Mouse (Mus musculus): ENCODE data around the gene Lactb. TPM values are rescaled to one million over a fixed set of nuclear protein-coding genes. Genes with fewer than 3 reads are reported as not detected.

The Lactb gene
- polyA plus RNA-seq, 2 experiments = 5.6 to 7.7 TPM

- ATAC-seq (ENCODE audit: insufficient read depth) (no peak), DNase-seq (ENCODE audit: low read depth in 3 of 3, low spot score in 3 of 3) (no peak)
- Histone ChIP-seq H3K4me1 (replicated peaks; ENCODE audit: control insufficient read depth in 2 of 2, insufficient read depth in 2 of 2, low read length in 1 of 2) (peaks cover 26 to 37% of the 10 kb centered on the region in 2 experiments), H3K4me2 (ENCODE audit: low read depth) (no peak overlapping the region), H3K27me3 (ENCODE audit: control insufficient read depth, insufficient read depth, low read length) (no peaks in the 10 kb centered on the region), H3K36me3 (replicated peaks; ENCODE audit: control insufficient read depth, insufficient read depth, low read depth) (no peaks in the 10 kb centered on the region), H3K27ac (no peak overlapping the region), H3K4me3 (ENCODE audit: insufficient read depth in 1 of 2, low read depth in 2 of 2, low read length in 2 of 2) (no peak overlapping the region), H3K9ac (replicated peaks) (no peak overlapping the region), H3K9me3 (ENCODE audit: control insufficient read depth, low read length) (no peaks in the 10 kb centered on the region)
- no peak for TF ChIP-seq EP300 (IDR thresholded peaks at IDR 0.05; ENCODE audit: low read depth)
- TF ChIP-seq CTCF (IDR thresholded peaks at IDR 0.05; ENCODE audit: low read depth) = no peak
- 59% methylated on average over 7 of the region's 7 CpGs for WGBS (ENCODE audit: insufficient replicate concordance)
Observed at GRCm38 (mm10) chr9:66985377-66985776, 10.1 kb upstream of the Lactb start.

- ATAC-seq (ENCODE audit: insufficient read depth) (no peak), DNase-seq (ENCODE audit: low read depth in 3 of 3, low spot score in 3 of 3) (no peak)
- Histone ChIP-seq H3K4me3 (ENCODE audit: insufficient read depth in 1 of 2, low read depth in 2 of 2, low read length in 2 of 2) (no peak overlapping the region), H3K9ac (replicated peaks) (no peak overlapping the region), H3K27me3 (ENCODE audit: control insufficient read depth, insufficient read depth, low read length) (no peaks in the 10 kb centered on the region), H3K4me2 (ENCODE audit: low read depth) (no peak overlapping the region), H3K4me1 (replicated peaks; ENCODE audit: control insufficient read depth in 2 of 2, insufficient read depth in 2 of 2, low read length in 1 of 2) (peaks cover 3 to 6% of the 10 kb centered on the region in 2 experiments), H3K36me3 (replicated peaks; ENCODE audit: control insufficient read depth, insufficient read depth, low read depth) (no peaks in the 10 kb centered on the region), H3K27ac (no peak overlapping the region), H3K9me3 (ENCODE audit: control insufficient read depth, low read length) (no peaks in the 10 kb centered on the region)
- TF ChIP-seq CTCF (IDR thresholded peaks at IDR 0.05; ENCODE audit: low read depth) (no peak), EP300 (IDR thresholded peaks at IDR 0.05; ENCODE audit: low read depth) (no peak)
- 77% methylated on average over 7 of the region's 7 CpGs for WGBS (ENCODE audit: insufficient replicate concordance)
Observed at GRCm38 (mm10) chr9:66982085-66982484, 6.8 kb upstream of the Lactb start.

DNA sequence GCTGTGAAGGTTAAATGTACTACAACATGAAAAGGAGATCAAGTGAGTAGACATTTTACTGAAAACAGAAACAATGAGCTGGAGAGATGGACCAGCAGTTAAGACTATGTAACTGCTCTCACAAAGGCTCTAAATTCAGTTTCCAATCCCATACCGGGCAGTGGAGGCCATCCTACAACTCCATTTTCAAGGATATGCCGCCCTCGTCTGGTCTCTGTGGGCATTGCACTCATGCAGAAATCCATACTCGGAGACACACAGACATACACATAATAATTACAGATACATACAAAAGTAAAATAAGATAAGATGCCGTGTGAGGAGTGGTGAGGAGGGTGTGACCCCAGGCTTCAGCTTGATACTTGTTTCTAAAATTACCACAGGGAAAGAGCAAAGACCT, 5.2 kb upstream of the Lactb start:
- WGBS (ENCODE audit: insufficient replicate concordance) = 1% methylated on average over 5 of the region's 5 CpGs
- TF ChIP-seq EP300 (IDR thresholded peaks at IDR 0.05; ENCODE audit: low read depth) = no peak
- TF ChIP-seq CTCF (IDR thresholded peaks at IDR 0.05; ENCODE audit: low read depth) = peak; percentile 89
- Histone ChIP-seq H3K4me3 (ENCODE audit: insufficient read depth in 1 of 2, low read depth in 2 of 2, low read length in 2 of 2) (no peak overlapping the region), H3K4me1 (replicated peaks; ENCODE audit: control insufficient read depth in 2 of 2, insufficient read depth in 2 of 2, low read length in 1 of 2) (peaks cover 0 to 8% of the 10 kb centered on the region in 2 experiments; a peak in 3 of 4 replicates), H3K9ac (replicated peaks) (no peak overlapping the region), H3K27ac (no peak overlapping the region), H3K4me2 (ENCODE audit: low read depth) (no peak overlapping the region), H3K27me3 (ENCODE audit: control insufficient read depth, insufficient read depth, low read length) (no peaks in the 10 kb centered on the region), H3K9me3 (ENCODE audit: control insufficient read depth, low read length) (no peaks in the 10 kb centered on the region), H3K36me3 (replicated peaks; ENCODE audit: control insufficient read depth, insufficient read depth, low read depth) (no peaks in the 10 kb centered on the region)
- DNase-seq (ENCODE audit: low read depth in 3 of 3, low spot score in 3 of 3) = peak; percentile 61 to 67 (median 64)
- ATAC-seq (ENCODE audit: insufficient read depth) = peak; percentile 60

DNA sequence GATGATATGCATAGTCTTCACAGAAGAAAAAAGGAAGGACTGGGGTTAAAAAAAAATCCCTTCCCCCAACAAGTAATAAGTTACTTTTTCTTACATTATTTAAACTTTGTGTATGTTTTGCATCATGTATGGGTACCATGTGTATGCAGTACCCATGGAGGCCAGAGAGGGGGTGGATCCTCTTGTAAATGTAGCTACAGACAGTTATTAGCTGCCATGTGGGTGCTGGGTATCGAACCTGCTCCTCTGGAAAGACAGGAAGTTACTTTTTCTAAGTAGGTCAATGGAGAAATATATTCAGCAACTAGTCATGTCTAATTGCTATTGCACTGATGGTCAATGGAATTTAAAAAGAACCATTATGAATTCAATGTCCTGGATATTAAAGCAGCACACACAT, 3.2 kb upstream of the Lactb start:
- WGBS (ENCODE audit: insufficient replicate concordance) = 42% methylated on average over 1 of the region's 1 CpGs
- no peak for DNase-seq (ENCODE audit: low read depth in 3 of 3, low spot score in 3 of 3)
- TF ChIP-seq EP300 (IDR thresholded peaks at IDR 0.05; ENCODE audit: low read depth) (no peak), CTCF (IDR thresholded peaks at IDR 0.05; ENCODE audit: low read depth) (no peak)
- ATAC-seq (ENCODE audit: insufficient read depth) = no peak
- Histone ChIP-seq H3K36me3 (replicated peaks; ENCODE audit: control insufficient read depth, insufficient read depth, low read depth) (no peaks in the 10 kb centered on the region), H3K4me3 (ENCODE audit: insufficient read depth in 1 of 2, low read depth in 2 of 2, low read length in 2 of 2) (no peak overlapping the region), H3K9ac (replicated peaks) (no peak overlapping the region), H3K4me2 (ENCODE audit: low read depth) (no peak overlapping the region), H3K9me3 (ENCODE audit: control insufficient read depth, low read length) (no peaks in the 10 kb centered on the region), H3K4me1 (replicated peaks; ENCODE audit: control insufficient read depth in 2 of 2, insufficient read depth in 2 of 2, low read length in 1 of 2) (peaks cover 0 to 9% of the 10 kb centered on the region in 2 experiments; a peak in 3 of 4 replicates), H3K27ac (no peak overlapping the region), H3K27me3 (ENCODE audit: control insufficient read depth, insufficient read depth, low read length) (no peaks in the 10 kb centered on the region)

DNA sequence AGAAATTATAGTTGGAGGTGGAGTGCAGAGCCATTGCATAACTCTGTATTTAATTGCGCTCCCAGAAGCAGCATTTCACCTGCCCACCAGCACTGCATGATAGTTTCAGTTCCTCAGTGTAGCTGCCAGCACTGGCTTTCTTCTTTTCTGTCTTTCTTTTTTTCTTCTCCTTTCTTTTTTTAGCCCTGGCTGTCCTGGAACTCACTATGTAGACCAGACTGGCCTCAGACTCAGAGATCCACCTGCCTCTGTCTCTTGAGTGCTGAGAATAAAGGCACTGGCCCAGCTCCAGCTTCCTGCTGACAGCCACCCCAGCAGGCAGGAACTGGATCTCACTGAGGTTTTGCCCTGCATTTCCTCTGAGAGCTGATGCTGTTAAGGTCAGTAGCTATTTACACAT, 2.7 kb upstream of the Lactb start:
- Histone ChIP-seq H3K27ac (no peak overlapping the region), H3K4me3 (ENCODE audit: insufficient read depth in 1 of 2, low read depth in 2 of 2, low read length in 2 of 2) (no peak overlapping the region), H3K9me3 (ENCODE audit: control insufficient read depth, low read length) (no peaks in the 10 kb centered on the region), H3K36me3 (replicated peaks; ENCODE audit: control insufficient read depth, insufficient read depth, low read depth) (no peaks in the 10 kb centered on the region), H3K9ac (replicated peaks) (no peak overlapping the region; the same call in 1 of the 2 replicates), H3K4me1 (replicated peaks; ENCODE audit: control insufficient read depth in 2 of 2, insufficient read depth in 2 of 2, low read length in 1 of 2) (peaks cover 0 to 9% of the 10 kb centered on the region in 2 experiments; a peak in 3 of 4 replicates), H3K4me2 (ENCODE audit: low read depth) (no peak overlapping the region), H3K27me3 (ENCODE audit: control insufficient read depth, insufficient read depth, low read length) (no peaks in the 10 kb centered on the region)
- TF ChIP-seq EP300 (IDR thresholded peaks at IDR 0.05; ENCODE audit: low read depth) (no peak), CTCF (IDR thresholded peaks at IDR 0.05; ENCODE audit: low read depth) (no peak)
- DNase-seq (ENCODE audit: low read depth in 3 of 3, low spot score in 3 of 3) = no peak
- ATAC-seq (ENCODE audit: insufficient read depth) = no peak
- 49% methylated on average over 1 of the region's 1 CpGs for WGBS (ENCODE audit: insufficient replicate concordance)
